Mouse (Mus musculus) lung, postnatal 0 days (tissue): ENCODE measurements around the gene Ttc36.

Source experiments
- CTCF ChIP-seq: IDR thresholded peaks from 2 replicates; pipeline ENCODE4 v1.5.1; 2016; ENCODE audit warnings: antibody characterized with exemption, mild to moderate bottlenecking
- EP300 ChIP-seq: IDR thresholded peaks from 2 replicates; pipeline ENCODE4 v1.6.1; 2016; ENCODE audit warnings: antibody characterized with exemption, mild to moderate bottlenecking, control low read depth

GRCm38 (mm10) chr9:44792842-44793241, 10.0 kb downstream of the Ttc36 start:
- TF ChIP-seq CTCF (no peak), EP300 (no peak)
